Mouse (Mus musculus) frontal cortex, adult (tissue): ENCODE measurements at regions not wholly inside any gene's neighbourhood (a gene's known extent, or its start where the extent isn't known, plus 50 kb on each side); places are given as distances from the start of the nearest gene placed in this dataset.

Experiments
- ATAC-seq: cut with Nextera tagmentation; 2 replicates; pipeline ENCODE4 v1.9.2; 2017; ENCODE audit warnings: mild to moderate bottlenecking, moderate library complexity, mixed read lengths; ENCODE audit not compliant: low TSS enrichment

DNA sequence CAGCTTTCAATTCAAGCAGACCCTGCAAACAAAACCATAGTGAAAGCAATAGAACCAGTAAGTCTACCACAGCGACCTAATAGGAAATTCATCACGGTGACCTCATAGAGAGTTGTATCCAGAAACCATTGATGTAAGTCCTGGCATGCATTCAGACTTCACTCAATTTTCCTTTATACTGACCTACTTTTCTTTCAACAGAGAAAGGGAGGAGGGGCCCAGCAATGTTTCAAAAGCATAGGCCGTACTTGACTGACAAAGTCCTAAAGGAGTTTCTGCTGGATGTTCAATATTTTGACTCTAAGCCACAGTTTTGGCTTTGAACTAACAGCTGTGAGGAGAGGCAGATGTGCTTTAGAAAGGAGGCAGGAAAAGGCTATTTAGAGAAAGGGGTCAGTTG is 88.4 kb downstream of the AI593442 start:
- no peak for ATAC-seq

DNA sequence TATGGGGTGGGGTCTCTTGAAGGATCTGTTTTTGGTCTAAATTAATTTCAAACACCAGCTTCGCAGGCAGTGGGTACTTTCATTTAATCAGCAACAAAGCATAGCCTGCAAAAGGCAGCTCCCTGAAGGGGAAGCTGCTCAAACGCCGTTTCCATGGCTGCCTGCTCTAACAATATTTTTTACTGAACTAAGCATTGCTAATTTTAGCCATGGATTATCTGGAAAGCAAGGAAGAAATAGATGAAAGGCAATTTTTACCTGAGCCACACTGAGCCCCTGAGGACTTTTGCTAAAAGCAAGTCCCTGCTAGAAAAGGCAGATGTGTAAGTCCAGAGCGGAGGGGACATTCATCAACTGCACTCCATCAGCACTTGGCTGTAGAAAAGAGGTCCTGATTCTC is 105.5 kb downstream of the AI593442 start:
- ATAC-seq = peak; percentile 55; the same call in 1 of the 2 replicates

DNA sequence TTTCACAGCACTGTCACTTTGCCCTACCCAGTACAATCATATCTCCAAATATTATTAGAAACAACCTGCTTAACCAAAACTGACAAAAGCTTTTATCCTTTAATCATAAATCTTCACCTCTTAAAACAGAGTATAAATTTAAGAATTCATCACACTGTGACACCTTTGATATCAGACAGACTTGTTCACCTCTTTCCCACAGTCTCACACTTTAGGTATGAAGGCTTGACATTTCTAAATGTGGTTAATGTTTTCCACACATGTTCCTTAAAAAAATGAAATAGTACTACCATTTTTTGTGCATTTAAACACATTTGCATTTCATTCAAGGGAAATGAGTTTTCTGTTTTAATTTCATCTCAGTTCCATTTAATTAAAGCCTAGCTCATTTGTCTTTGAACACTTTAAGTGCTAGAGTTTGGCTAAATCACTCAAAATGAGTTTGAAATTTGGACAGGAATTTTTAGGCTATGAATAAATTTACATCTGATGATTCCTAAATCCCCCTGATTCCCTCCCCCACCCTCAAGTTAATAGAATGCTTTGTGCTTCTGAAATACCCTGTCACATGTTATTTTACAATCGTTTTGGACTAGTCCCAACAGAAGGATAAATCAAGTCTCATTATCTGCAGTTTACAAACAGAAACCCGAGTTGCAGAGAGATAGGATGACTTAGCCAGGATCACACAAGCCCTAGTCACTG is 127.9 kb downstream of the AI593442 start:
- ATAC-seq = no peak

GRCm38 (mm10) chr9:52546071-52546470 is 133.5 kb downstream of the AI593442 start:
- ATAC-seq = no peak

DNA sequence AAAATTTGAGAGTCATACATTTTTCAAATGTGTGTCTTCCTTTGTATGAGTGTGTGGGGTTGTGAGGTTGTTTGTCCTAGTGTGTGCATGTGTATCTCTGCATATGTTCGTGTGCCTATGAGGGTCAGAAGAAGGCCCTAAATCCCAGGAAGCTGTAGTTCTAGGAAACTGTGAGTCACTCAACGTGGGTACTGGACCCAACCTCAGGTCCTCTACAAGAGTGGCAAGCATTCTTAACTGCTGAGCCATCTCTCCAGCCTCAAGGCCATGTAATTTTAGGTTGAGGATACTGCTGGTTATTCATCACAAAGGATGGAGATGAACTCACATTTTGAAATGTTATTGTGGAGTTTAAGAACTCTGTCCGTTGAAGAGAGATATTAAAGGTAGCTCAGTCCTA is 140.5 kb downstream of the AI593442 start:
- no peak for ATAC-seq

- no peak for ATAC-seq
These were observed 150.1 kb downstream of the AI593442 start for GRCm38 (mm10) chr9:52529444-52529915.

DNA sequence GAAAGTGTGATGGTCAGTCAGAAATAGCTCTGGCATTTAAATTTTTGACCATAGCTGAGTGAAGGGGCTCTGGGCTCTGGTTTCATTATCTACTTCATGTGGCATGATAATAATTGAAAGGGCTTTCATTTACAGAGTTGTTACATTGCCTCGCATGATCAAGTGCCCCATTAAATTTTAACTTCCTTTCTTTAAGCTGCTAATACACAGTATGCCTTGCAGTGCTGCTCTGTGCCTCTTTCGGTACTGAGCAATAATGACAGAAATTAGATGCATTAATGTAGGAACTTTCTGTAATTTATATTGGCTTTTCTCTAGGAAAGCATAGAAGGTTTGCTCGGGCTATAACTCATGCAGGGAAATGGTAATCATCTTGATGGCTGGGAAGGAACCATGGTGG is 179.1 kb downstream of the AI593442 start:
- no peak for ATAC-seq

DNA sequence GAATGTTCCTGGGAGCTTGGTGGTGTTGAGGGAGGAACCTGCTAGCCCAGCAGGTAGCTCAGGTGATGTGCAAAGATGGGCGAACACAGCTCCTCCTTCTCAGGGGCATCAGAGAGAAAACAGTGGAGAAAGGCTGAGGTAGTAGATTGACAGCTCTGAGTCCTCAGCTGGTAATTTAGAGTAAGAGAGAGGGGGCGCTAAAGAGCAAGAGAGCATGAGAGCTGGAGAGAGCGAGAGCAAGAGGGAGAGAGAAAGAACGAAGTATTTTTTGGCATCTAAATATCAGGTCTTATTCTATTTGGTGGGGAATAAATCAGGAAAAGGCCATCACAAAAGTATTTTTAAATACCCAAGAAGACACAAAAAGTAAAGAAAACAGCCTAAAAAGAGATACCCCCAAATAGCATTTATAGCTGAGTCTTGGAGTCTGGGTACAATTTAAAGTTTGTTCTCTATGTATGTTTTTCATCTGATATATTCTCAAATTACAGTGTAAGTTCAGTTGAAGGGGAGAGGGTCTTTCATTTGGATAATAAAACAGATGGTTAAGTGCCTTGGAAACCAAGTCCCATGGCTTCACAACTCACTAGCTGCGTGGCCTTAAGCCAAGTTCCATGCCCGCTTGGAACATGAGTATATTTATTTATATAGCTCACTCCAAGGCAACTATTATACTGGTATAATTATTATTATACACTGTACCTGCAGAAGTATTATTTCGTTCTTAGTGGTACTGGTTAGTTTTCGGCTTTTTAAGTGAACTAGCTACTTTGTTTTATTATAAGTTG is 183.9 kb downstream of the AI593442 start:
- no peak for ATAC-seq

GRCm38 (mm10) chr9:52492947-52493505 is 186.6 kb downstream of the AI593442 start:
- ATAC-seq = no peak

DNA sequence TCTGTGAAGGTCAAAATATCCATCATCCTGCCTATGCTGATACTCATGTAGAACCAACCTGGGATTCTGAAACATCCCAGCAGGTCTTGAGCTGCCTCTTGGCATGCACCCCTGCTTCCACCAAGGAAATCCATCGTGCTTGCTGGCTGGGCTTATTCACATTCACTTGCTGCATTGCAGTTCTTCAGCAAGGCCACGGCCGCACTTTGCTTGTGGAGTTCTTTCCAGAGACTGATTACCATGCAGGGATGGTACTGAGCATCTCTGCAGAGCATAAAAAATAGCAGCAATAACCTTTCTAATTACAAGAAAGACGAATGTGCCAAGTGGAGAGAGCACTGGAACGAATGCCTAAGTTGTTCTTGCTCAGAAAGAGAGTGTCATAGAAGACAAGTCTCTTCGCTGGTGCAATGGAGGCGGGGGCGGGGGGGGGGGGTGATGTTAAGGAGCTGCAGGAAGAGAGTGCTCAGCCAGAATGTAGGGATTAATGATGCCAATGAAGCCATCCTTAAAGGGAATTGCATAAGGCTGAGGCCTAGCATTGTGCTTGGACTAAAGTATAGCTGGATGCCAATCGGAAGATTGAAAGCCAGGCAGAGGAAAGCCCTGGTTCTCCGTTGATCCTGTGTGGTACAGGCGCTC is 205.9 kb downstream of the AI593442 start:
- ATAC-seq = no peak

DNA sequence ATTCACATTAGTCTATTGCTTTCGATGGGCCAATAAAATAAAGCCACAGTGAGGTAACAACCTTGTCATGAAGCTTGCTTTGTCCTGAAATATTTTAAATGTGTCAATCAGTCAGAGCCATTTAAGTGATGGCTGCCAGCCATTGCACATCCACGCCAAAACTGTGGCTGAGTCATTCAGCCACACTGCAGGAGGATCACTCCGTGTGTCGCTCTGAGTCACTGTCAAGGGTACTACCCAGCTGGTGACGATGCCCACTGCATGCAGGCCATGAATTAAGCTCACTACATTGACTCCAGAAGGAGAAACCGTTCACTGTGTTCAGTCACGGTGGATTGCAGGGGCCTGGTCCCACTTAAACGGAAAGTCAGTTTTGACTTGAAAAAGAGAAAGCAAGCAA is 206.7 kb downstream of the AI593442 start:
- peak; percentile 86 for ATAC-seq

DNA sequence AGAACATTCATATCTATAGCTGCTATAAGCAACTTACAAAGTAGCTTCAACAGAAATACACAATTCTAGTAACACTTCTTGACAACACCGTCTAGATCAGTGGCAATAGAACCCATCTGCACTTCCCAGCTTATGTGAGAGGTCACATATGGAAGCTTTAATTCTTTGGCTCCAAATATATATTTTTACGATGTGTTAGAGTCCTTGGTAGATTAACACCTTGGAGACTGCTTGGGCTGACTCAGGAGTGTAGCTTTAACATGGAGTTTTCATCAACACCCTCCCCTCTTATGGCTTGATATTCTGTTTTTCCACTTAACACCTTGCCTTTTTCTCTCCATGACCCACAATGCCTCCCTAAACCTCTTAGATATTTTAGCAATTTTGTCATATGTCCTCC is 221.1 kb downstream of the AI593442 start:
- no peak for ATAC-seq

GRCm38 (mm10) chr9:52454445-52454844 is 225.1 kb downstream of the AI593442 start:
- no peak for ATAC-seq

DNA sequence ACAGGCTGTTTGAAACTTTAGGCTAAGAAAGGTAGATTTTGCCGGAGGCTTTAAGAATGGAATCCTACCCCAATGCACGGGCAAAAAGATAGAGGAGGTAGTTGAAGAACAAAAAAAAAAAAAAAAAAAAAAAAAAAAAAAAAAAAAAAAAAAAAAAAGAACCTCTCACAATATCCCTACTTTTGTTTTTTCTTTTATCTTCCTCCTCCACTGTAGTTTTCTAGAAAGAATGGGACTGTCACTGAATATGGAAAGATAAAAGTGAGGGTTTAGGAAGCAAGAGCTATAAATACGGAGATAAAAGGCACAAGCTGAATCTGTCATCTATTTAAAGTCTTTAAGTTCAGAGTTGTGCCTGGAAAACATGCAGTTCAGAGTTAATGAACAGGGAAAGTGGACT is 227.8 kb downstream of the AI593442 start:
- ATAC-seq = no peak

- peak; percentile 72 for ATAC-seq
These were observed 231.3 kb downstream of the AI593442 start for GRCm38 (mm10) chr9:52448245-52448644.

DNA sequence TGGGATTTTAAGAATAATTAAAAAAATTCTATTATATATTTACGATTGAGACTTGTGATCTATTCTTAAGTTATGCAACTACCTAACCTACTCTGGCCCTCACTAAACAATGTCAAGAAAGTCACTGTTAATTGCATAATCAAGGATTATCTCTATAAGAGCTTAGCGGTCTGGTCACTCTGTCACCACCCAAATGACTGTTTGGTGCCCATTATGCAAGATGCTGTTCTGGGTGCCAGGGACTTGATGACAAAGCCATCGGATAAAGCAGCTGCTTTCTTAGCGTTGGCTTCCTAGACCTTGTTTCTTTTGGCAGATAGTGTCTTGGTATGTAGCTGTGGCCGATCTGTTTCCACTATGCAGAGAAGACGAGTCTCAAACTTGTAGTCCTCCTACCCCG is 236.4 kb downstream of the AI593442 start:
- ATAC-seq = no peak

GRCm38 (mm10) chr9:52434215-52434614 is 245.4 kb downstream of the AI593442 start:
- ATAC-seq = peak; percentile 70

DNA sequence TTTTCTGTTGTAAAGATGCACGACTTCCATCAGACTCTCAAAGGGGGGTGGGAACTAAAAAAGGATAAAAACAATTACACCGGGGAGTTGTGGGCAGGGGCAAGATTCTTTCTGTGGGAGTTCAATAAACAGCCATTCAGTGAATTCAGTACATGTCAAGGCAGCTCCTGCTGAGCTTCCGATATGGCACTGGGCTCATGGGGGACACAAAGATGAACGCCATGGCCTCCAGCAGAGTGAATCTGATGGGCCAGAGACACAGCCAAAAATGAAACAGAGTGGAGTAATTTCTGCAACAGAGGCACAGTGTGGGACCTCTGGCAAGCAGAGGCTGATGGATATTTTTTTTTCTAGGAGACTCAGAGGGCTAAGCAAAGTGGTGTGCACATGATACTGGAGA is 254.2 kb downstream of the AI593442 start:
- ATAC-seq = no peak

DNA sequence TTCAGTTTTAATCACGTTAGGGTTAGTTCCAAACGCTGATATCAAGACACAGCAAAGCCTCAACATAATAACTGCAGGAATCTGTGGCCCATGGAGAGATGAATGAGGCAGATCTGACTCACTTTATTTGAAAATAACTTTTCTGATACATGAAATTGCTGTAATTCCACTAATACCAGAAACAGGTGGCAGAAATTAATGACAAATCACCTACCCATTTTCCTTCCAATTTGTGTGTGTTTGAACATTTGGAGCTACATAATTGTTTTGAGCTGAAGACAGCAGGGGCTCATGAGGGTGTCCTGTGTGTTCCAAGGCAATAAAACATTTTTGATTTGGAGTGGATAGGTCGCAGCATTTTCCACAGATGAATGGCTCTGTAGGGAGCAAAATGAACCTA is 254.2 kb upstream of the Zc3h12c start:
- ATAC-seq = no peak

DNA sequence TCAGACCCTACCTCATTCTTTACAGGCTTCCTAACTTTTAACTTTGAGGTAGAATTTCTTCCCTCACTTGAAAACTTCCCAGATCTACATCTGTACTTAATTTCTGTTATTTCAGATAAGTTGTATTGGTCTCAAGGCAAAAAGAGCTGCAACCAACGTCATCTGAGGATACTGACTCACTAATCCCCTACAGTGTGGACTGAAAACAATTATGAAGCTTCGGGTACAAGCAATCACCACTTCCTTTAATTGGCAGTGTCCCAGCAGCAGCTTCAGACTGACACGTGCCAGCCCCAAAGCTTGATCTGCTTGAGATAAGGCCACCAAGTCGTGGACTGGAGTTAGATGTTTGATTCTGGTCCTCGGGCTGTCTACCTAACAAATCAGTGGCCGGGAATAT is 247.3 kb upstream of the Zc3h12c start:
- ATAC-seq = no peak

GRCm38 (mm10) chr9:52407841-52408240 is 239.5 kb upstream of the Zc3h12c start:
- peak; percentile 91 for ATAC-seq

GRCm38 (mm10) chr9:52402496-52402895 is 234.1 kb upstream of the Zc3h12c start:
- peak; percentile 93 for ATAC-seq
